Mouse (Mus musculus): ENCODE measurements around the gene Mapk8ip3.

The Mapk8ip3 gene

DNA sequence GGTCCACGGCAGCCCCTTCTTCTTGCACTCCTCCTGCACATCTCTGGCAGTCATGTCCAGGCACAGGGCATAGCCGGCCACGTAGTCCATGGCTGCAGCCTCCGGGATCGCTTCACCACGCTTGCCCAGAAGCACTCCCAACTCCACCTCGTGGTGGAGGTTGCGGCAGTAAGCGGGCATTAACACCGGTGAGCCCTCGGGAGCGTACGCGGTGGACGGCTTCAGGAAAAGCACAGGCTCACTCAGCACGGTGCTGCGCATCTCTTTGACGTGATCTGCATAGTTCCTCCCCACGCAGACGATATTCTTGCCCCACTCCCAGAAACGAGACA is 87.1 kb downstream of the Mapk8ip3 start:
- DNase-seq (ENCODE audit: low read depth) = no peak

DNA sequence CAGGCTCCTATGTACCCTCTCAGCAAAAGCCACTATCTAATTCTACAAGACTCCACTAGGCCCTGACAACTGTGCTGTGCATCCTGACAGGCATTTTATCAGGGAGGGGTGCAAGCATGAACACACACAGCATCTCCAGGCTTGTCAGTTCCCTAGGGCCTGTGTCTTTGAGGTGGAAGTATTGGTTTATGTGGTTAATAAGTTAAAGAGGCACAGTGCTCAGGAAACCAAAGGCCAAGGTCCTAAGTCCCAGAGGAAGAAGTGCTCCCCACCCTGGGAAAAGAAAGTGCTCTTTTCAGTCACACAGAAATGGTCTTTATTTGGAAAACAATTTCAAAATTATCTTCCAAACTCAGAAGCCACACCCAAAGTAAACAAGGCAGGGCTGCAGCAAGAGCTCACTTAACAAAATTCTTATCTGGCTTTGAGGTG is 88.2 kb downstream of the Mapk8ip3 start:
- no peak for DNase-seq (ENCODE audit: low read depth)

DNA sequence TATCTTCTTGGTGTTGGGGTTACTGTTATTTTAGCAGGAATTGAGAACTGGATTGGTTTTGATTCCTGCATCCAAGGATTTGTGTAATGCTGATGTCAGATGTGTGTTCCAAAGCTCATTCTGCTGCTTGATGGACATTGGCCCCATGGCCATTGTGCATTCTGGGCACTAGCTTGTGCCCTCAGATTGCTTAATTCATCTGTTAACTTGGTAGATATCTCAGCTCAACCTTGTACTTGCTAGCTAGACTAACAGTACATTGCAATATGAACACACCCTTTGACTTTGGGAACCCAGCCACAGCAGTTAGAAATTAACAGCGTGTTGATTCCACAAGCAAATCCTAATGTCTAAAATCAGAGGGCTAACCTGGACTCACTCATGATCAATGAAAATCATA is 89.4 kb downstream of the Mapk8ip3 start:
- DNase-seq (ENCODE audit: low read depth) = no peak

DNA sequence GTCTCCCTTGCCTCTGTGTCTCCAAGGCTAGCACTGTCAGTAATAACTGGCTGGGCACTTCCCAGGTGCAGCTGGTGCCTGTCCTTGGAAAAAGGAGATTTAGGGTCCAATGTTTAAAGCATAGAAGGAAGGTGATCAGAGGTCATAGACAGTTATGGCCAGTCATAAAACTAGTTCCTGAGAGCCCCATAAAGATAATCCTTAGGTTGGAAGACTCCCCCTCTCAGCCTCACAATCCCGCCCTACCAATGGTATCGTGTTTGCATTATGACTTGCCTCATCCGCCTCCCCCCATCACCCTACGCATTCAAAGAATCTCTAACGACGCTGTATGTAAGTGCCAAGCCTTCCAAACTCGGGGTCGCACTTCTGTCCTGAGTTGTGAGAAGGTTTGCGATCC is 92.3 kb downstream of the Mapk8ip3 start:
- DNase-seq (ENCODE audit: low read depth) = no peak

DNA sequence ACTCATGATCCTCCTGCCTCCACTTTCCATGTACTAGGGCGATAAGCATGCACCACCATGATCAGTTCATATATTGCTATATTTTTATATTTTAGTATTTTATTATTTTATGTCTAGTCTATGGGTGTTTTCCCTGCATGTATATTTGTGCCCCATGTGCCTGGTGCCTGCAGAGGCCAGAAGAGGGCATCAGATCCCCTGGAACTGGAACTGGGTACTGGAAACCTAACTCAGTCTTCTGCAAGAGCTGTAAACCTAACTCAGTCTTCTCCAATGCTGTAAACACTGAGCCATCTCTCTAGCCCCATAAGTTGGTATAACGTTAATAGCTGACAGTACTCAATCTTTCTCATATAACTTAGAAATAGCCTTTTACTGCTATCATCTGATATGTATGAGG is 94.1 kb downstream of the Mapk8ip3 start:
- no peak for DNase-seq (ENCODE audit: low read depth)
